Mouse (Mus musculus): ENCODE measurements at regions not wholly inside any gene's neighbourhood (a gene's known extent, or its start where the extent isn't known, plus 50 kb on each side); places are given as distances from the start of the nearest gene placed in this dataset.

GRCm38 (mm10) chr4:137136313-137136712, 87.7 kb upstream of the Zbtb40 start:
- TF ChIP-seq CTCF (IDR thresholded peaks at IDR 0.05; ENCODE audit: low read depth, low read length) (no peak), GATA1 (IDR thresholded peaks at IDR 0.05; ENCODE audit: borderline replicate concordance, low read length) (no peak), GATA2 (IDR thresholded peaks at IDR 0.05; ENCODE audit: borderline replicate concordance, low read depth, low read length) (no peak), POLR2AphosphoS5 (IDR thresholded peaks at IDR 0.05; ENCODE audit: insufficient replicate concordance, low read depth, low read length) (no peak)

Data from G1E (cell line).